Mouse (Mus musculus) left cerebral cortex, postnatal 10 days (tissue): ENCODE data around the gene Zc3h10. TPM values are rescaled to one million over a fixed set of nuclear protein-coding genes. Genes with fewer than 3 reads are reported as not detected.
"Not testable (repeated sequence)": the region's sequence is repeated elsewhere in the genome, so short reads cannot be mapped to it uniquely, and the experiment has no call there.

Source experiments
- DNase-seq, 2 experiments: peaks; one replicate each; pipeline ENCODE4 v3.0.0; 2021 to 2022; ENCODE audit warnings: low spot score in 2 of 2, mixed read lengths in 1 of 2; ENCODE audit errors: extremely low spot score in 1 of 2
- intact Hi-C: fragments of 180-260 bp; cut with DNase I; formaldehyde crosslinking; loops from one replicate; pipeline ENCODE4 v1.15.1; 2025
- total RNA-seq, 2 experiments: library from RNA; stranded (reverse); gene quantifications; 2 replicates each; pipeline ENCODE4 v1.2.3; 2021

Gene Zc3h10
- total RNA-seq, 2 experiments from 2014 or later, result 10.8 to 10.9 TPM

DNA sequence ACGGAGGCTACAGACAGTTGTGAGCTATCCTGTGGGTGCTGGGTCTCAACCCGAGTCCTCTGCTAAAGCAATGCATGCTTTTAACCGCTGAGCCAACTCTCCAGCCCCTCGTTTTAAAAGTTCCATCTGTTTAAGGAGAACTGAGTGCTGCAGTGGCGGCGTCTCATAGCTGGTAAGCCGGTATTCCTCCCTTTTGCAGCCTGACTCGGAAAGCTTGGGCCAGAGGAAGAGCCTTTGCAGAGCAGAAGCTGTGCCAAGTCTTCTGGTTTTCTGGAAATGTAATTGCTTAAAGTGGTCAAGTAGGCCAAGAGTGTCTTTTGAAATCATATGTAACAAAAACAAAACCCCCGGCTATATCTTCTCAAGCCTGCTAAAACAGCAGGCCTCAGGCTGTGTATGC, 39.3 kb downstream of the Zc3h10 start:
- DNase-seq, result no peak
- intact Hi-C loops, result loop anchor here (5.0 kb wide), 1 partner anchor 164 kb away; the partner anchor contains the start of gene Suox

- intact Hi-C loops, result loop anchor here (5.0 kb wide), 1 partner anchor 166 kb away; the partner anchor contains the start of gene Suox
- DNase-seq, result no peak
Observed at GRCm38 (mm10) chr10:128505974-128506373, 41.6 kb downstream of the Zc3h10 start.

DNA sequence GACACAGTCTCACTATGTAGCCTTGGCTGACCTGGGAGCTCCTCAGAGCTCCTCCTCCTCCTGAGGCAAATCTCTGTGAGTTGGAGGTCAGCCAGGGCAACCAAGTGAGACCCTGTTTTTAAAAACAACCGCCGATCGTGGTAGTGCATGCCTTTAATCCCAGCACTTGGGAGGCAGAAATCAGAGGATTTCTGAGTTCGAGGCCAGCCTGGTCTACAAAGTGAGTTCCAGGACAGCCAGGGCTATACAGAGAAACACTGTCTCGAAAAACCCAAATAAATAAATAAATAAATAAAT, 42.3 kb downstream of the Zc3h10 start:
- not testable (repeated sequence) for DNase-seq
- intact Hi-C loops, result loop anchor here (5.0 kb wide), 1 partner anchor 167 kb away; the partner anchor contains the start of gene Suox

- intact Hi-C loops, result loop anchor here (5.0 kb wide), 1 partner anchor 167 kb away; the partner anchor contains the start of gene Suox
- no peak for DNase-seq
Observed at GRCm38 (mm10) chr10:128504641-128505370, 42.8 kb downstream of the Zc3h10 start.

- DNase-seq, result no peak
- intact Hi-C loops, result no loop called here
Observed at GRCm38 (mm10) chr10:128504012-128504411, 43.6 kb downstream of the Zc3h10 start.

DNA sequence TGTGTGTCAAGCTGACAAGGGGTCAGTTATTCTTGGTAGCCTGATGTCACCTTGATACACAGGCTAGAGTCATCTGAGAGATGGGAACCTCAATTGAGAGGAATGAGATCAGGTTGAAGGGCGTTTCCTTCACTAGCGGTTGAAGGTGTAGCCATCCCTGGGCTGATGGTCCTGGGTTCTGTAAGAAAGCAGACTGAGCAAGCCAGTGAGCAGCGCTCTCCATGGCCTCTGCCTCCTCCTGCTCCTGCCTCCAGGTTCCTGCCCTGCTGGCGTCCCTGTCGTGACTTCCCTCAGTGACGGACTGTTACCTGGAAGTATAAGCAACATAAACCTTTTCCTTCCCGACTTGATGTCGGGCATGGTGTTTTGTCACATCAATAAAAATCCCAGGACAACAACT, 44.0 kb downstream of the Zc3h10 start:
- no peak for DNase-seq
- intact Hi-C loops, result no loop called here

- intact Hi-C loops, result no loop called here
- DNase-seq, result no peak
Observed at GRCm38 (mm10) chr10:128502341-128502740, 45.2 kb downstream of the Zc3h10 start.

DNA sequence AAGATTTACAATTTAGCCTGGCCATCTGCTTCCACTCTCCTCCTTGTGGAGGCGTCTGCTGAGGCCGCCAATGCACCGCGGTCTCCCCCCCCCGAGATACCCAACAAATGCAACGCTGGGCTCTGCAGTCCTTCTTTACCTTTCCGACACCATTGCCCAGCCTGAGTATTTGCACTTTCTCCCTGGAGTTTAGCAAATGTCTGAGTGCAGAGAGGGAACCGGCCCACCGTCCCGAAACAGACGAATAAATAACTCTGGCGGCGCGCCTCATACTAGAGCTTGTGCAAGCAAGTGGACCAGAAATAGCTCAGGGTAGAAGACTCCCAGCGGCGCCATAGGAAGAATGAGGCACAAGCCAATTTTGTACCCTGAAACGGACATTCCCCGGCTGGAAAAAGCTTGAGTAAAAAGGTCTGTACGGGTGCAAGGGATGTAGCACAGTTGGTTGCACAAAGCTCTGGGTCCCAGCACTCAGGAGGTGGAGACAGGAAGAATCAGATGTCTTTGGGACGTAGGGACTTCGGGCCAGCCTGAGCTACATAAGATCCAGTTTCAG, 48.4 kb downstream of the Zc3h10 start:
- intact Hi-C loops, result no loop called here
- peak in 1 of 2 experiments; percentile 74 for DNase-seq

GRCm38 (mm10) chr10:128498590-128498989, 49.0 kb downstream of the Zc3h10 start, which contains the start of gene Myl6b:
Gene Myl6b, minus strand, starts transcription at chr10:128498685.
- intact Hi-C loops, result no loop called here
- peak; percentile 96 to 98 for DNase-seq

DNA sequence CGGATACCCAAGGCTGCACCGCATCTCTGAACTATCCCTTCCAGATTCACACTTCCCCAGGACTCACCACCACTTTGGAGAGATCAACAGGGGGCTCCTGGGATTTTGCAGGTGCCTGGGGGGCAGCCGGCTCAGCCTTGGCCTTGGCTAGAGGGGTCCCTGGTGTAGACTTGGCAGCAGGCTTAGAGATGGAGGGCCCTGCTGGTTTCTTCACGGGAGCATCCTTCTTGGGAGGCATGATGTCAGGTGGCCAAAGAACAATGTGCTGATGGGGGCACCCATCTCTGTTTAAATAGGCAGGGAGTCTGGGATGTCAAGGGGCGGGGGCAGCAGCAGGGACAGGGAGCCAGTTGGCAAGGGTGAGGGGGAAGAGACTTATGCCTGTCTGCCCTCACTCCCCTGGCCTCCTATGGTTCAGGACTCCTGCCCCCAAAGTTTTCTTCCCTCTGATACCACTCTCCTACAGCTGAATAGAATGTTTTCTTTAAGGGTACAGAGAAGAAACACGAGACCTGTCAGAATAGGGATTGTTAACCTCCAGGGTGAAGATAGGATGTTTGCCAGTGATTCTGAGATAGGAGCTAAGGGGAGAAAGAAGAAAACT, 50.3 kb downstream of the Zc3h10 start:
- intact Hi-C loops, result no loop called here

GRCm38 (mm10) chr10:128496509-128497077, 51.0 kb downstream of the Zc3h10 start:
- intact Hi-C loops, result no loop called here
- no peak for DNase-seq

More for the DNA sequence above, 50.3 kb downstream of the Zc3h10 start:
- DNase-seq, result no peak

DNA sequence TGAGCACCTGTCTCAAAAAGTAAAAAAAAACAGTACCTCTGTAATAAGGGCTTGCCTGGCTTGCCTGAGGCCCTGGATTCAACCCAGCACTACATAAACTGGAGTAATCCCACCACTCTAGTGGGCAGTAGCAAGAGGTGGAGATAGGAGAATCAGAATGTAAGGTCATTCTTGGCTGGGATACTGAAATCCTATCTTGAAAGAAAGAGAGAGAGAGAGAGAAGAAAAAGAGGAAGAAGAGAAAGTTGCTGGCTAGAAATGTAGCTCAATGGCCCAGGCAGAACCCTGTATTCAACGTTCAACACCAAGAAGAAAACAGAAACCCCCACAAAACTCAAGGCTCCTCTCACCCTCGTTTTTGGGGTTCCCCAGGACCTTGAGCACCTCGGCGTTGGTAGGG, 51.7 kb downstream of the Zc3h10 start:
- DNase-seq, result no peak
- intact Hi-C loops, result no loop called here

DNA sequence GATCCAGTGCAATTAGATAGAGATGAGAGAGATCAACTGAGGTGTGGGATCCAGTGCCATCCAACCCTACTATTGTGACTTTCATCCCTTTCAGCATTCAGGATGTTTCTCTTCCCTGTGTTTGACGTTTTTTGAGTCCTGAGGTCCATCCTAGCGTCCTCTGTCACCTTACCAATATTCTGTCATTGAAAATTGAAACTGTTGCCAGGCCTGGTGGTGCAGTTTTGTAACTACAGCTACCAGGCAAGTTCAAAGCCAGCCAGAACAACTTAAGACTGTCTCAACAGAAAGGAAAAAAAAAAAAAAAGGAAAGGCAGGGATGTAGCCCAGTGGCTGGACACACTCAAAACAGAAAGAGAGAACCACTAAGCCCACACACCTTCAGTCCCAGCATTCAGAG, 52.3 kb downstream of the Zc3h10 start:
- no peak for DNase-seq
- intact Hi-C loops, result no loop called here

DNA sequence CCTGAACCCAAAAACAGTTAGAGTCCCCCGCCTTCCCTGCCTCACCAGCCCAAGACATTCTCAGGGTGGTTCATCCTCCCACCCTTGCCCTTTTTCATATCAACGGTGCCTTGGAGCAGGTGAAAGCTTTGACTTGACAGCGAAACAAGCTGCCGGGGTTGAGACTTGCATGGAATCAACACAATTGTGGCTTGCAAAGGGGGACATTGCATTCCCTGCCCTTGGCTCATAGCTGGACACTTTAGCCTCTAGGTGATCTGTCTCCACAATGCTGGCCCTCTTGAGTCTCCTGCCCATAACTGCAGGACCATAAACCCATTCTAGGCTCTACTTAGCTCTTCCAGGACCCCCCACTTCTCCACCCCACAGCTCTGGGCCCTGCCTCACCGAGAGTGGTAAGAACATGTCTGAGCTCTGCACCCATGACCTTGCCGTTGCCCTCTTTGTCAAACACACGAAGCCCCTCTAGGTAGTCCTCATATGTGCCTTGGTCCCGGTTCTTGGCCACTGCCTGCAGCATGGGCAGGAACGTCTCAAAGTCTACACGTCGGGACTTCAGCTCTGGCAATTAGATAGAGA, 52.8 kb downstream of the Zc3h10 start:
- DNase-seq, result no peak
- intact Hi-C loops, result loop anchor here (5.0 kb wide), 2 partner anchors 33 to 53 kb away; partner anchors contain the start of genes Esyt1, Rpl41 and Zc3h10

DNA sequence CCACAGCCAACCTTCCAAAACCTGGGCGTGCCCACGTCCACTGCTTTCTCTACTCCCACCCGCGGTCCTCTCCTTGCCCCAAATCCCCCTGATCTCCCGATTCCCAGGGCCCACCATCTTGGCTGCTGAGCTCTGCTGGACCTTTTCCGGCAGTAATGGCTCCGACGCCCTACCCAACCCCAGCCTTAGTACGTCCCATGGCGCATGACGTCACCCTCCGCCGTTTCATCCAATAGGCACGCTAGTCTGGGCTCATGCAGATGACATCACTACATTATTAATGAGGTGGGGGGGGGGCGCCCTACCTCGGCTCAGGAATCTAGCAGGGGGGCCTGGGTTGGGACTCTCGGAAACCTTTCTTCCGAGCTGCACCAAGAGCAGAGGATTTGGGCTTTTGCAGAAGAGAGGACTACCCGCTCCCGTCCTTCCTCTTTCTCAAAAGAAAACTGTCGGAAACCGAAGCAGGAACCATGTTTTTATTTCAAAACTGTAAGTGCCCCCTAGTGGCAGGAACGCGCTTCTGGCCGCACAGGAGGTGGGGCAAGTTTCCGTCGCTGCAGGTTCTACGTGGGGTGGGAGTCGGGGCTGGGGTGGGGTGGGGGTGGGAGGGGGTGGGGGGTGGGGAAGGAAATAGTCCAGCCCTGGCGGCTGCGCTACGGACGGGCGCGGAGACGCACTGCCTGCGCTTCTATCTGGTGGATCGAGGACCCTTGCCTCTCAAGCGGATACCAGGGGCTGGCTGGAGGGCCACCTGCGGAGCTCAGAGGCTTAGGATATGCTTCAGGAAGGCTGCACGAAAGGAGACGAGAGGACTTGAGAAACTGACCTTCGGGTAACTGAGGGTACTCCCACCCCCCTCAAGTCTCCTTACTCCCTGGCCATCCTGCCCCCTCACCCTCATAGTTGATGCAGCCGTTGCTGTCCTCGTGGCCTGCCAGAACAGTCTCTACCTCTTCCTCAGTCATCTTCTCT, 53.6 kb downstream of the Zc3h10 start, which contains the start of gene Myl6:
Myl6 (minus strand) TSS at position 451 of the 972 bp plus-strand sequence.
- intact Hi-C loops, result loop anchor here (5.0 kb wide), 2 partner anchors 33 to 53 kb away; partner anchors contain the start of genes Esyt1, Rpl41 and Zc3h10
- DNase-seq, result peak; percentile 98 to 99

GRCm38 (mm10) chr10:128493319-128493694, 54.3 kb downstream of the Zc3h10 start:
- intact Hi-C loops, result loop anchor here (5.0 kb wide), 2 partner anchors 34 to 54 kb away; partner anchors contain the start of genes Esyt1, Rpl41 and Zc3h10
- DNase-seq, result no peak

- peak in 1 of 2 experiments; percentile 79 for DNase-seq
- intact Hi-C loops, result loop anchor here (5.0 kb wide), 2 partner anchors 35 to 55 kb away; partner anchors contain the start of genes Esyt1, Rpl41 and Zc3h10
Observed at GRCm38 (mm10) chr10:128492633-128493311, 54.8 kb downstream of the Zc3h10 start.
